Comparison of ENCODE assay signal across 18 mouse cellular contexts in genomic region chr1:90291256-90291655, GRCm38 (mm10).
DNase-seq lines count a peak whose midpoint lies in the region; ATAC-seq and TF ChIP-seq lines count a peak whose summit lies in the region.
"Had no signal": no experiment of that assay in that cellular context is flagged by ENCODE, and none has a peak within 500 bp of the region (broad histone marks: within the 10 kb centered on the region; RNA-seq: fewer than 3 reads in every experiment).

No protein-coding gene starts in this region.

- H3K4me1 ChIP-seq in heart, embryonic 10.5 days: peaks cover 30% of the 10 kb centered on the region
- H3K4me1 ChIP-seq in heart, embryonic 11.5 days (ENCODE audit: control insufficient read depth, insufficient read depth, low read length): peaks cover 16% of the 10 kb centered on the region
- no peaks in the 10 kb centered on the region for H3K4me1 ChIP-seq in lung, embryonic 14.5 days (ENCODE audit: insufficient read depth)
- peaks cover 28% of the 10 kb centered on the region for H3K4me1 ChIP-seq in midbrain, embryonic 13.5 days (replicated peaks)

- no peak overlapping the region for H3K4me3 ChIP-seq in heart, embryonic 10.5 days
- H3K4me3 ChIP-seq in heart, embryonic 11.5 days (ENCODE audit: low read depth, low read length): no peak overlapping the region
- H3K4me3 ChIP-seq in lung, embryonic 14.5 days (ENCODE audit: low read depth, low read length): no peak overlapping the region
- no peak overlapping the region for H3K4me3 ChIP-seq in midbrain, embryonic 13.5 days (replicated peaks)
- H3K4me3 ChIP-seq: forebrain, embryonic 12.5 days; limb, embryonic 10.5 days; megakaryocyte, embryonic 14.5 days had no signal

- no peak overlapping the region for H3K9ac ChIP-seq in heart, embryonic 11.5 days (ENCODE audit: low read depth, low read length)
- no peak overlapping the region for H3K9ac ChIP-seq in lung, embryonic 14.5 days
- no peak overlapping the region for H3K9ac ChIP-seq in midbrain, embryonic 13.5 days (replicated peaks)
- H3K9ac ChIP-seq: forebrain, embryonic 12.5 days had no signal

- no peaks in the 10 kb centered on the region for H3K36me3 ChIP-seq in heart, embryonic 10.5 days
- H3K36me3 ChIP-seq in heart, embryonic 11.5 days (ENCODE audit: control insufficient read depth, insufficient read depth, low read length): no peaks in the 10 kb centered on the region
- no peaks in the 10 kb centered on the region for H3K36me3 ChIP-seq in lung, embryonic 14.5 days (ENCODE audit: insufficient read depth)
- H3K36me3 ChIP-seq in midbrain, embryonic 13.5 days: no peaks in the 10 kb centered on the region
- H3K36me3 ChIP-seq: forebrain, embryonic 12.5 days; G1E; limb, embryonic 10.5 days had no signal

- H3K9me3 ChIP-seq in heart, embryonic 10.5 days: no peaks in the 10 kb centered on the region
- H3K9me3 ChIP-seq in heart, embryonic 11.5 days (replicated peaks; ENCODE audit: control insufficient read depth, low read length): no peaks in the 10 kb centered on the region
- no peaks in the 10 kb centered on the region for H3K9me3 ChIP-seq in lung, embryonic 14.5 days (ENCODE audit: low read depth, low read length)
- H3K9me3 ChIP-seq in midbrain, embryonic 13.5 days: no peaks in the 10 kb centered on the region
- H3K9me3 ChIP-seq: forebrain, embryonic 12.5 days; limb, embryonic 10.5 days had no signal

- ATAC-seq in heart, embryonic 11.5 days (replicated peaks; ENCODE audit: insufficient number of reproducible peaks, low FRiP score, low TSS enrichment): no peak
- no peak for ATAC-seq in lung, embryonic 14.5 days (ENCODE audit: insufficient read depth)
- no peak for ATAC-seq in midbrain, embryonic 13.5 days
- ATAC-seq in CD4-positive, CD25-positive, alpha-beta regulatory T cell, adult 4 months: no peak
- ATAC-seq: intestine, embryonic 16.5 days had no signal

- TF ChIP-seq POLR2A in brain, embryonic 14.5 days (IDR thresholded peaks at IDR 0.05; ENCODE audit: borderline replicate concordance, extremely low read depth, insufficient read depth, insufficient read length, poor library complexity, severe bottlenecking): no peak

- peak overlapping the region; percentile 80; the same call in 1 of the 2 replicates for H3K27ac ChIP-seq in heart, embryonic 10.5 days
- H3K27ac ChIP-seq in heart, embryonic 11.5 days (ENCODE audit: low read depth, low read length): no peak overlapping the region
- no peak overlapping the region for H3K27ac ChIP-seq in lung, embryonic 14.5 days (ENCODE audit: low read depth)
- H3K27ac ChIP-seq in midbrain, embryonic 13.5 days: peak overlapping the region; percentile 60; the same call in 1 of the 2 replicates

- peak; percentile 39; the same call in 1 of the 2 replicates for TF ChIP-seq CTCF in lung, embryonic 14.5 days (IDR thresholded peaks at IDR 0.05; ENCODE audit: low read depth)
- TF ChIP-seq CTCF in brain, embryonic 14.5 days (IDR thresholded peaks at IDR 0.05; ENCODE audit: borderline replicate concordance, extremely low read depth, insufficient read depth, insufficient read length): peak; percentile 39; the same call in 1 of the 2 replicates

- no peak overlapping the region for H3K4me2 ChIP-seq in heart, embryonic 11.5 days
- H3K4me2 ChIP-seq in lung, embryonic 14.5 days: no peak overlapping the region
- H3K4me2 ChIP-seq in midbrain, embryonic 13.5 days (replicated peaks): no peak overlapping the region
- H3K4me2 ChIP-seq: forebrain, embryonic 12.5 days had no signal

- WGBS in heart, embryonic 10.5 days: 73% methylated on average over 1 of the region's 1 CpGs
- 89% methylated on average over 1 of the region's 1 CpGs for WGBS in heart, embryonic 11.5 days (ENCODE audit: insufficient replicate concordance)
- 77% methylated on average over 1 of the region's 1 CpGs for WGBS in lung, embryonic 14.5 days
- WGBS in midbrain, embryonic 13.5 days: 61% methylated on average over 1 of the region's 1 CpGs

- DNase-seq in heart, embryonic 10.5 days (ENCODE audit: low spot score): no peak
- DNase-seq in lung, embryonic 14.5 days: no peak
- DNase-seq in lung, postnatal 36 days: no peak
- DNase-seq in brain, embryonic 14.5 days (ENCODE audit: low read depth): no peak
- DNase-seq in heart, postnatal 4 days: no peak
- DNase-seq: adrenal gland, adult 8-10 months; cerebellum, adult 8-10 months; embryo, embryonic 11 days; kidney, postnatal 36 days; thymus, postnatal 4 days had no signal

- H3K27me3 ChIP-seq in heart, embryonic 10.5 days (ENCODE audit: insufficient read depth, poor library complexity, severe bottlenecking): 0 out of 2 replicates have a peak, but pooled peaks cover 5% of the 10 kb centered on the region
- H3K27me3 ChIP-seq in heart, embryonic 11.5 days (ENCODE audit: control insufficient read depth, insufficient read depth, low read length): no peaks in the 10 kb centered on the region
- peaks cover 66% of the 10 kb centered on the region for H3K27me3 ChIP-seq in lung, embryonic 14.5 days (ENCODE audit: insufficient read depth, low read length)
- peaks cover 3% of the 10 kb centered on the region; the same call in 1 of the 2 replicates for H3K27me3 ChIP-seq in midbrain, embryonic 13.5 days
- H3K27me3 ChIP-seq: forebrain, embryonic 12.5 days; megakaryocyte, embryonic 14.5 days had no signal

Comparison
In these comparisons a context has a peak if more than half of its experiments do, and no peak if none do; other contexts are left out.
1. H3K27ac ChIP-seq: peak in heart, embryonic 10.5 days (single experiment) and midbrain, embryonic 13.5 days (single experiment); none in heart, embryonic 11.5 days (single experiment) and lung, embryonic 14.5 days (single experiment).